Mouse (Mus musculus) regulatory T cell (primary cell): ENCODE data around the gene Gp9.

Experiments used
- in situ Hi-C: fragments of 300-600 bp; cut with MboI, MseI; formaldehyde crosslinking; loops from one replicate; pipeline ENCODE4 v1.15.1; 2025; ENCODE audit warnings: high pct_unique_total_duplicates

Gp9 gene

DNA sequence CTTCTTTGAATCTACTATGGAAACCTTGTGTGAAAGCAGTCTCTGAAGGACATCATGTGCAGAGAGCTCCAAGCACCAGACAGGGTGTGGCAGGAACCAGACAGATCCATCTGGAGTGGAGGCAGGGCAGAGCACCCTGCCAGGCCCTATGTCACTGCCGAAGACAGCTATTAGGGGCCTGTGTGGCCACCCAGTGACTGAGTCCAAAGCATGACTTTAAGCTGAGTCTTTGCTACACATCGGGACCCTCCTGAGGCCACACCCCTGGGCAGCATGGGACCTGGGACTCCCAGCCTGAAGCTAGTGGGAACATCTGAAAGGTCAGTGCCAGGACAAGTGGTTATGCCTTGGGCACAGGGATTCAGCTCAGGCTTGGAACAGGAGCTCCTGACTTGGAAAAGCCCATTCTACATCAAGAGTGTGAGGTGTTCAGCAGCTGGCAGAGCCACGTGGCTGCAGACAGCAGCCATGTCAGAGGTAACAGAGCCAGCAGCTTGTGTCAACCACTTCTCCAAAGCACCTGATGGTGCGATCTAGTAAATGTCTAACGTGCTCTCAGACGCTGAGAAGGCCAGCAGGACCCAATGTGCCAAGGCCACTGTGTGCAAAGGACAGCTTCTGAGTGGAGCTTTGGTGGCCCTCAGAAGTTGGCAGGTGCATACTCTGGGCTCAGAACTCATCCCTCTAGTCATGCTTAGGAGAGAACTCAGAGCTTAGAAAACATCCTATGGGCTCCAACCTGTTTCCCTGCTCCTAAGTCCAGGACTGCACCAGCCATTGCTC is 9.4 kb downstream of the Gp9 start:
- in situ Hi-C loops, result loop anchor here (10.0 kb wide), 1 partner anchor 1648 kb away; no protein-coding TSS in a partner anchor

DNA sequence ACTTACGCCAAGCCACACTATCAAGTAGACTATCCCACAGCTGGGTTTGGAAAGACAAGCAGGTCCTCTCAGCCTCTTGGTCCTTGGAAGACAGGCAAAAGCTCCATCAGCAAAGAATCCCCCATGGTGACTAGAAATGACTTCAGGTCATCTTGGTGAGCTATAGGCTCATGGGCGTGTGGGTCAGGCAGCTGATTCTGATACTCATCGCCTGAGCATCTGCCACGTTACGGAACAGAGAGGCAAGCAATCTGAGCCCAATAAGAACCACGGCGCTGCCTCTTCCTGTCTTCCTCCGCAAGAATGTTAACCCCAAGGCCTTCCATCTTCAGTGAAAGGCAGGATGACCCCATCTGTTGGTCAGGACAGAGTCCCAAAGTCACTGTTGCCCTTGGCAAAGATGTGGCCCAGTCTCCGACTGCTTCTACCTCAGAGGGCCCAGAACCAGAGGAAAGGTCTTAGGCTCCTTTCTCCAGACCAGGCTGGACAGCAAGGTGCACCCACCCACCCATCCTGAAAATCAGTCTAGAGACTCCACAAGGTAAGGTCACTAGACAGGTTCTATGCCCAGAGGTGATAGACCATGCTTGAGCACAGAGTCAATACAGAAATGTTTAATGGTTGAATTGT is 10.5 kb downstream of the Gp9 start:
- in situ Hi-C loops, result loop anchor here (10.0 kb wide), 1 partner anchor 1646 kb away; no protein-coding TSS in a partner anchor

DNA sequence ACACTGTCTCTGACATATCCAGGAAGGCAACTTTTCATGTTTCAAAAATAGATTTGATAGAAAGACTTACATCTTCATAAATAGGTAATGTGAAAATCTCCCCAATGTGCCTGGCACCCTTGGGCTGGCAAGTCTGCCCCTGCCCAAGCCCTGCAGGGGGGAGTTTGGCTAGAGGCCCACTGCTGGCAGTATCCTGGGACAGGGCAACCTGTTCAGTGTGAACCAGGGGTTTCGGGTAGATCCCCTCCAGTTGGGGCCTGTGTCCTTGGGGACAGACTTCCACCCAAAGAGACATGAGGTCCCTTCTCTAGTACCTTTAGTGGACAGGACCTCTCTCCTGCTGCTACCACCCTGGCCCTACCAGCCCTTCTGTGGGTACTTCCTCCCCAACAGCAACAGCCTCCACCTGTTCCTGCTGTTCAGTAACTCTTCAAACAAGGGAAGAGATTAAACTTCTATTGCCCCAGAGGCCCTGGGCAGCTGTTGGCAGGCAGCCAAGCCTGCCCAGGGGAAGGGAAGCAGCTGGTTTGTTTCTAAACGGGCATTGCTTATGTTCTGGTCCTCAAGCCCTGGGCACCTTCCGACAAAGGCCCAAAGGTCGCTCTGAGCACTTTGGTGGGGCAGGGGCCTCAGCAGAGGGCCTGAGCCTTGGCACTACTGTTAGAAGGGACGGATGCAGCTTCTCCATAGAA is 11.2 kb downstream of the Gp9 start:
- in situ Hi-C loops, result loop anchor here (10.0 kb wide), 1 partner anchor 1646 kb away; no protein-coding TSS in a partner anchor

DNA sequence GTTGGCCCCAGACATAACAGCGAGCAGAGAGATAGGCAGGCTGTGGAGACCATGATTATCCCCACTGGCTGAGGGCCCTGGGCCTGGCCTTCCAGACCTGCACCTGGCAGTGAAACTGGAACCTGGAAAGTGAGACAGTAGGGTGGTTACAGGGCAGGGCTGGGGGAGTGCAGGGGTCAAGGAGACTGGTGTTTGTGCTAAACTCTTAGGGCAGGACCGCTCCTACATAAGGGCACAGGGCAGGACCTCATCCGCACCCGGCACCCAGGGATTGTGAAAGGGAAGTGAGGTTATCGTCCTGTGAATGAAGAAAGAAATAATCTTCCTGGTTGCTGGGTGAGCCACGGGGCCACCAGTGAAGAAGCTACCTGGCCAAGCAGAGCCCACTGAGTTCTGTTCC is 11.9 kb downstream of the Gp9 start:
- in situ Hi-C loops, result loop anchor here (10.0 kb wide), 1 partner anchor 1645 kb away; no protein-coding TSS in a partner anchor

DNA sequence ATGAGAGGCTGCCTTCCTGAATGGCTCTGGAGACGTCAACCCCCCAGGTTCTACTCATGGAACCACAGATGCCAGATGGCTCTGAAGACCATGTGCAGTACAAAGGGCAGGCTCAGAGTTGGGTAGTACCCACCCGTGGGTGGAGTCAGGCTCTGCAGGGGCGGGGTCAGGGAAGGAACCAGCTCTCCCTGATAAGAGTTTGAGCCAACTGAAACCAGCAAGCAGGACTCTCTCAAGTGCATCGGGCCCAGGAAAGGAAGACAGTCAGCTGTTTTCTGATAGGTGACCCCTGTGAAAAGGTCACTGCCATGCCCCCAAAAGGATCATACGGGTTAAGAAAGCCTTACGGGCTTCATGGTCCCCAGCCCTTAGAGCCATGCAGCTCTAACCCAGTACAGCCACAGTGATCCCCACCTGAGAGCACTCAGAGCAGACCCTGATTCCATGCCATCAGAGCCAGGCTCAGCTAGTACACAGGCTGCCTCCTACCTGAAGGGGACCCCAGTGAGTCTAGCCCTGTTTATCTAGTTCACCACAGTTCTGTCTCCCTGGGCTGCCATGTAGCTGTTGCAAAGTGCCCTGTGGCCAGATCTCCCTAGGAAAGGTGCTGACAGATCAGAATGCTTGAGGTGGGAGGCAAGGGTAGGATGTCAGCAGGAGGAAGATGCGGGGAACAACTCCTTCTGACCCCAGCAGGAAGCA is 13.1 kb downstream of the Gp9 start:
- in situ Hi-C loops, result no loop called here

DNA sequence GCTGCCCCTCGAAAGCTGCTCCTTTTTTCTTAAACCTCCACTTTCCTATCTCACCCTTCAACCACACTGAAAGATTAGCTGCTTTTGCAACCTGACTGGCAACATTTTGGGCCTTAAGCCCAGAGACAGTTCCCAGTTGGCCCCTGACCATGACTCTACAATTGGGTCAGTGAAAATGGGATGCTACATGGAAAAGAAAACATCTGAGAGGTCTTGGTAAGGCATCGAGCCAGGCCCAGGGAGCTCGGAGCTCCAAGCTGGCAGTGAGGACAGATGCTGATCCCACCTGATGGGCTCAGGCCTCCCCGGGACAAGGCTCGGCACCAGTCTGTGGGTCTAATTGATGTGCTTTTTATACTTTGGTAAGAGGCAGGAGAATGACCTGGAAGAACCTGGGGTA is 14.0 kb downstream of the Gp9 start:
- in situ Hi-C loops, result no loop called here

DNA sequence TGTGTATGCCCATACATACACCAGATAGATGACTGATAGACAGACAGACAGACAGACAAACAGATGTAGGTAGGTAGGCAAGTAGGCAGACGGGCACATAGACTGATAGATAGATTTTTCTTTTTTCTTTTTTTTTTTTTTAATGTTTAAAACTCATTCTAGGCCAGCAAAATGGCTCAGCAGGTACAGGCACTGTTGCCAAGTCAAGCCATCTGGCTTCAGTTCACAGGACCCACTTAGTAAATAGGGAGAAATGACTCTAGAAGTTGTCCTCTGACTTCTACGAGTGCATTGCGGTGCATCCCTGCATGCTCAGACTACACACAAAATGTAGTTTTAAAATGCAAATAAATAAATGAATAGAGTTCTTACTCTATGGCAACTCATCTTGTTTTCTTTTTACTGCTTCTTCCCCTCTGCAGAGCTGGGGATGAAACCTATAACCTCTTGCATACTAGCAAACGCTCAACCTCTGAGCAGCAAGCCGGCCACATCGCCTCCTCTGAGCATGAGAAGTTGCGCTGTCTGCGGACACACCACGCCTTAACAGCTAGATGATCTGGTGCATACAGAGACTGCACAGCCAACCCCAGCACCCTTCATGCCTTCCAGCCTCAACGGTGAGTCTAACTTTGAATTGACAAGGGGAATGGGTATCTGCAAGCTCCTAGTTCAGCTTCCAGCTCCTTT is 16.1 kb downstream of the Gp9 start:
- in situ Hi-C loops, result no loop called here

DNA sequence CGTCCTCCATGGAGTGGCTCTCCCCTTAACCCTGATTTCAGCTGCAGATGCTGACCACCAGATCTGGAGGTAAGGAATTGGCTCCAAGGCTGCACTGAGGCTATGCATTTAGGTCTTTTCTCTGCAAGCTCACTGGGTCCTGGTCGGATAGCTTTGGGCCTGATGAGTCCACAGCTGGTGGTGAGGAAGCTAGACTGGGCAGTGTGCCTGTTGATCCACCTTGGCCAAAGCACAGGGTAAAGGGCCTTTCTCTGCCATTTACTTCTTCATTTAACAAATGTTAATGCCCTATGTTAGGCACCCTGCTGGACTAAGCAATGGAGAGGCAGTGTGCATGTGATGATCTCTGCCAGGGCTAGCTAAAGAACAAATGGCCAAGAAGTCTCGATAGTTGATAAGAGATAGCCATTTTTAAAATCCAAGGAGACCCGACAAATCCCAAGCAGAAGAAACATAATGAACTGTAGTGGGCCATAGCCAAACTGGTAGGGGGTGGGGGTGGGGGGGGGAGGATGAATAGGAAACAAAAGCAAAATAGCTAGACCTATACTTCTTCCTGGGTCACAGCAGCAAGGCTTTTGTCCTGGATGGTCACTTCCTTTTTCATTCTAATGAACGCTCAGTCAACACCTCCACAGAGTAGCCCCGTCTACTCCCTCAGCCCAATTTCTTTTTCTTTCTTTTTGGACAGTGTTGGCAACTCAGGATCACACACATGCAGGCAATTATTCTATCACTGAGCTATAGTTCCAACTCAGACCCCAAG is 17.7 kb downstream of the Gp9 start:
- in situ Hi-C loops, result no loop called here

DNA sequence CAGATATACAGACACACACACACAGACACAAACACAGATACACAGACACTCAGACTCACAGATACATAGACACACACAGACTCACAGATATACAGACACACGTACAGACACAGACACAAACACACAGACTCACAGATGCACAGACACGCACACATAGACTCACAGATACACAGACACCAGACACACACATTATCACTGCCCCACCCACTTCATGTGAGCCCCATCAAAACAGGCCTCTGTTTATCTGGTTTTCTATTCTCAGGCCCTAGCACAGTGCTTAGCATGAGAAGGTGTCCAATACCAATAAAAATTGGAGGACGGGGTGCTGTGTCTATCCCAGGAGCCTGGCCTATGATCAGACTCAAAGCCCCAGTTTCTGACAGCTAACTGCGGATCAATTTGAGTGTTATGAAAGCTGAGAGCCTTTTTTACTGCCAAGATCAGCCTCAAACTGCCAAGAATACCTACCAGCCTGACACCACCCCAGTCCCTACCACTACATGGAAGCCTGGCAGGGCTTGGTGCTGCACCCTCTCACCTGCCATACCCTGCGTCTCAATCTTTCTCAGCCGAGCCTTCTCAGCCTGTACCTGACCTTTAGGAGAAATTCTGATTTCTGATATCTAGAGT is 18.5 kb downstream of the Gp9 start:
- in situ Hi-C loops, result no loop called here

DNA sequence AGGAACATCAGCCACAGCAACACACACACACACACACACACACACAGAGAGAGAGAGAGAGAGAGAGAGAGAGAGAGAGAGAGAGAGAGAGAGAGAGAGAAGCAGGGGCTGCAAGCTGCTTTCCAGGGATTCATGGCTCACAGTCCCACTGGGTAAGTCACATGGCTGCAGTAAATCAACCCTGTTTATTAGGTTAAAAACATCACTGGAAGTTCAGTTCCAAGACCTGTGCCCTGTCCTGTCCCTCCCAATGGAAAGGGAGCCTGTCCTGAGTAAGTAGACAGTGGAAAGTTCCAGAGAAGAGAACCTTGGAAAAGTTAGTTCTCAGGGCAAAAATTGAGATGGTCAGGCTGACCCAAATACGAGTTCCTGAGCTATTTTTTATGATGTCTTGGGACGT is 19.4 kb downstream of the Gp9 start:
- in situ Hi-C loops, result no loop called here

DNA sequence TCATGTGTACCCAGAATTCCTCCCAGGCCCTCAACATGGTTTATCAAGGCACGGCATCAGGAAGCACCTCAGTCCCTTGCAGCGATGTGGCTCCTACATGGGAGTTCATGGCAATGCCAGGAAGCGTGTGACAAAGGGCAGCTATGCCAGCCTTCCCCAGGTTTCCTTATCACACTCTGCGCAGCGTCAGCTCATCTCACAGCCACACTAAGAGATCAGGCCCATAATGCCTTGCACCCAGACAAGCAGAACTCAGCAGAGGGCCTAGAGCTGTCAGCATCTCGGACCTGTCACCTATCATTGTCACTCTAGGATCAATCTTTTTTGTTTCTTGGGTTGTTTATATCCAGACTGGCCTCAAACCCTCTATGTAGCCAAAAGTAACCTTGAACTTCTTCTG is 21.7 kb downstream of the Gp9 start:
- in situ Hi-C loops, result no loop called here

DNA sequence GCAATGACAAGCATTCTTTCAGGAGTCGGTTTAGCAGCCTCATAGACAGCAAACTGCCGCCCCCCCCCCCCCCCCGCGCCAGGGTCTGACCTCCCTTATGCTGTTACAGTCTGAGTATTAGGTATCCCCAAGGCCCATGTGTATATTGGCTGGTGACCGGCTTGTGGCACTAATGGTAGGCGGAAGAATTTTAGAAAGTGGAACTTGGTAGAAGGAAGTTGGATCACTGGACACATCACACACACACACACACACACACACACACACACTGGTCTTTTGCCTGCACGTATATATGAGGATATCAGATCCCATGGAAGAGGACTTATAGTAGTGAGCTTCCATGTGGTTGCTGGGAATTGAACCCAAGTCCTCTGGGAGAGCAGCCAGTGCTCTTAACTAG is 24.6 kb downstream of the Gp9 start:
- in situ Hi-C loops, result no loop called here

DNA sequence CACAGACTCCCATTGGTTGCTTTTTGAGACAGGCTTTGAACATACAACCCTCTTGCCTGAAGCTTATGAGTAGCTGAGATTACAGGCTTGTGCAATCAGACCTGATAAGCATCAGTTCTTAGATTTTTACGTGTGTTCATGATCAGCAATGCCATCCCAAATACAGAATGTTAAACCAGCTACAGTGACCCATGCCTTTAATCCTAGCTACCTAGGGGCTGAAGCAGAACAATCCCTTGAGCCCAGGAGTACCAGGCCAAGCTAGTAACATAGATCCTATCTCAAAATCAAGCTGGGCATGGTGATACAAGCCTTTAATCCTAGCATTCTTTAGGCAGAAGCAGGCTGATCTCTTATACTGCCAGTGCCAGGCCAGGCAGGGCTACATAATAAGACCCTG is 26.2 kb downstream of the Gp9 start:
- in situ Hi-C loops, result no loop called here

DNA sequence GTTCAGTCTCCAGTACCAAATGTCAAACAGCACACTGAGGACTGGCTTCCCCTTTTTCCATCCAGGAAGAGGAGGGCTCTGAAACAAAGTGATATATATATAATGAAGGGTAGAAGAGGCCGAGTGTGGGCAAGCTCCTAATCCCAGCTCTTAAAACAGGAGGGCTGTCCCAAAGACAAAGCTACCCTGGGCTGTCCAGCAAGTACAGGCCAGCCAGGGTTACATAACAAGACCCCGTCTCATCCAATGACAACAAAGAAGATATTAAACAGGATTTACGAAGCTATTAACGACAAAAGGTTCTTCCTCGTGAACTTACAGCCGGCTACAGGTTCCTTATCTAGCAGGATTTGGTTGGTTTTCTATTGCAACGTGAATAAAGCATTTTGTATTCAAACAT is 27.0 kb downstream of the Gp9 start:
- in situ Hi-C loops, result no loop called here

DNA sequence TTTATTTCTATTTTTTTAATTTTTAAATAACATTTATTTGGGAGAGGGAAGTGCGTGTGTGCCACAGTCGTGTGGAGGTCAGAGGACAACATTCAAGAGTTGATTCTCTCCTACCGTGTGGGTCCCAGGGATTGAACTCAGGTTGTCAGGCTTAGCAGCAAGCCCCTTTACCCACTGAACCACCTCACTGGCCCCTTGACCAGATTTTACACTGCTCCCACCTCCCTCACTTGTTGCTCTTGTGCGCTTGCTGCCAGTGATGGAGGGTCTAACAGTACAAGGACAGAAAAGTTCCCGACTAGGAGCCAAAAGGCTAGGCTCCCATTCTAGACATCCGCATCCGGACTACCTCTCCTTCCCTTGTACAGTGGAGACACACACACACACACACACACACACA is 27.6 kb downstream of the Gp9 start:
- in situ Hi-C loops, result no loop called here

DNA sequence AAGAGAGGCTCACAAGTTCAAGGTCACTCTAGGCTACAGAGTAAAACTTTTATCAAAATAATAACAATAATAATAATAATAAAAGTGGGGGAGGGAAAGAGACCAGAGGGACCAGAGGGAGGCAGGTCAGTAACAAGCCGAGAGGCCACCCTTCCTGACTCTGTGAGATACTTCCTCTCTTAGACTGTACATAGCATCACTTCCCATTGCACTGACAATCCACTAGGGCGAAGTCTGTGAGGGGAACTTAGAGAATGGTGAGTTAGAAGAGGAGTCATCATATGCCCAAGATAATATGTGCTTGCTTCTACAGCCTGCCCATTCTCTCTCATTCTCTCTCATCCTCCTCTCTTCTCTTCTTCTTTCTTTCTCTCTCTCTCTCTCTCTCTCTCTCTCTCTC is 28.2 kb downstream of the Gp9 start:
- in situ Hi-C loops, result no loop called here

DNA sequence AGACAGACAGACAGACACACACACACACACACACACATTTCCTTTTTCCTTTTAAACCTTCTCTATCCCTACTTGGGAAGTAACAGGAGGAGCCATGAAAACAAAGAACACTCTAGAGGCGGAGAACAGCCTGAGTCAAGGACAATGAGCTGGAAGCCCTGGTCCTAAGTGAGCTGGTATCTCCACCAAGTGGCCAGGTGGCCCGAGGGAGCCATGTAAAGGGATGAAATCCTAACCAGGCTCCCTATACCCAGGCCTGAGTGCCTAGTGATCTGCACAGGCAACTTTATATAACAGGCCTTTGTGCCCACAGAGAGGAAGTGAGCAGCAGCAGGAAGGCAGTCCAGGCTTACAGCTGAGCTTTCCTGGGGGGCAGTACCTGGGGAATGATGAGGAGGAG is 29.0 kb downstream of the Gp9 start:
- in situ Hi-C loops, result no loop called here

DNA sequence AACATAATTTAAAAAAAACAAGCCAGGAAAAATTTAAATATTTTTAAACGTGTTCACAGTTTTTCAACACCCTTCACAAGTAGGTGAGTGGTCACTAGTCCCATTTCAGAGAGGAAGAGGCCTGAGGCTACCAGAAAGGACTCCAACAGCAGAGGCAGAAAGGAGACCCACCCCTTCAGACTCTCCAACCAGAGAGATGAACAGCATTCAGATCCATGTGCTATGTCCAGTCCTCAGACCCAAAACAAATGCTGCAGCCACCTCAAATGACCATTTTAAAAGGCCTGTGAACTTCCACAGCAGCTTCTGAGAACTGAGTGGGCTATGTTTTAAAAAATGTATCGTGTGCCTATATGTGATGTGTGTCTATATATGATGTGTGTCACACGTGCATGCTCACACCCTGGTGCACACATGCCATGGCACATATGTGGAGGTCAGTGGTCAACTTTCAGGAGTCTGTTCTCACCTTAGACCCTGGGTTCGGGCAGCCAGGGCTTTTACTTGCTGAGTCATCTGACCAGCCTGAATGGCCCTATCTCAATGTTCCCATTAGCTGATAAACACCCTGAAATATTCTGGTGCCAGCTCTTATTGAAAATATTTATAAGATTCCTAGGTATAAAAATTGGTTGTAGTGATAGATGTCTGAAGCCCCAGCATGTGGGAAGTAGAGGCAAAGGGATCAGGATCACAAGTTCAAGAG is 30.0 kb downstream of the Gp9 start:
- in situ Hi-C loops, result no loop called here

DNA sequence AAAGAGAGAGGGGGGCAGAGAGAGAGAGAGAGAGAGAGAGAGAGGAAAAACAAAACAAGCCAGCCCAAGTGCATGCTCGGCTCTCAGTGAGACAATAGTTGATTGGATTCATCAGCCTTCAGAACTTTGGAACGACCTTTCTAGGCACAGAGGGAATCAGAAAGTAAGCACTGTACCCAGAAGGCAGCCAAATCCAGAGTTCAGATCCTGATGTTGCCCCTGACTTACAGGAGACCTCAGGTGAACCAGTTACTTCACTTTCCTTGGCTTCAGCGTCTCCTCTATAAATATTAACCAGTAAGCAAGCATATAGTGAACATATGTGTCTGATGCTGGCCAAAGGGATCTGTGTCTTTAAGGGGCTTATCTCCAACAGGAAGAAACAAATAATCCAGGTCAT is 30.6 kb downstream of the Gp9 start:
- in situ Hi-C loops, result no loop called here

DNA sequence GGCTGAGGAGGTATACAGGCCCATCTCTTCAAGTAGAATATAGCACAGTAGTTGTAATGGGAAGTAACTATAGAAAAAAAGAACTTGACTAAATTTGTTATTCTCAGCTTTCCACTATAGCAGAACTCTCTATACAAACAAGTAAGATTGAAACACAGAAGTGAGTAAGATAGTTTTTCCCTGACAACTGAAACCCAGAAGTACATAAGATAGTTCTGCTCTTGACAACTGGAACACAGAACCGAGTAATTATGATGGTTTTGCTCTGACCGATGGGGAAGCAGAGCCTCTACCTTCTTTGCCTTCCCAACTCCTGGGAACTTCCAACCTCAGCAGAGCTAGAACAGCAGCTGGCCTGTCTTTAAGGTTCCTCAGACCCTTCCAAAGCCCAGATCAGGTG is 31.3 kb downstream of the Gp9 start:
- in situ Hi-C loops, result no loop called here
